Mouse (Mus musculus) fat pad, adult 2 months (tissue): Measurements from ENCODE around the gene Gm10283.
"Not testable (repeated sequence)": the region's sequence is repeated elsewhere in the genome, so short reads cannot be mapped to it uniquely, and the experiment has no call there.

Experiments
- DNase-seq: peaks from one replicate; pipeline ENCODE4 v3.0.0-alpha.2; 2011; ENCODE audit warnings: low read depth, low spot score; ENCODE audit errors: extremely low read depth

Gene Gm10283

DNA sequence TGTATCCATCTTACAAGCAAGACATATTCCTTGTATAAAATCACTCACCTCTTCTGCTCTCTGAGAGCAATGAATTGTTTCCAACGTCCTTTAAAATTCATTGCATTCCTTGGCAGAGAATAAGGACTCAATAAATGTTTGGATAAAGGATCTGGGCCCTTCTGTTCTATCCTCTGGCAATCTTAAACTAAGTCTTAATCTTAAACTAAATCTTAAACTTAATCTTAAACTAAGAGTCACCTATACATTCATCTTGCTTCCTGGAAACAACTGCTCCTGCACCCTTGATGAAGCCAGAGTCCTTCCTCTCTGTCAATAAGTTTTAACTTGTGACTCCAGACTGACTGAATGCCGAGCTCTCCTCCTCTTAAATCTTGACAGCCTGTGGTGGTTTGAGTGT, at the start of gene Gm10283:
TSS of gene Gm10283 (minus strand) at position 101 of the 400 bp plus-strand sequence.
- no peak for DNase-seq

DNA sequence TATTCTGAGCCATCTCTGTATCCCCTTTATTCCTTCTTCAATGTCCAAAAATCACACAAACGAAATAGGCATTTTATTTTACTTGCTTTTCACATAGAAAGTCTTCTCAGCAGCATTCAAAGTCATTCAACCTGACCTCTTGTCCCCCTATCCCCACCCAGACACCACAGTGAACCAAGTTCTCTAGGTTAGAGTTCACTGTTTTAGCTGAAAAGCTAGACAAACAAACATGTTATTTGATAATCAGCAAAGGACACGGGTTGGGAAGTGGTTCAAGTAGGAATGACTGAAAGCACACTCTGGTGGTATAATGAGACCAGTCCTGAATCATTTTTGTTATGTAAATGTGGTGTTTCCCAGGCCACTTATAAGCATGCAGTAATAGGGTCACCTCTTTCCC, 31.9 kb upstream of the Gm10283 start:
- no peak for DNase-seq

DNA sequence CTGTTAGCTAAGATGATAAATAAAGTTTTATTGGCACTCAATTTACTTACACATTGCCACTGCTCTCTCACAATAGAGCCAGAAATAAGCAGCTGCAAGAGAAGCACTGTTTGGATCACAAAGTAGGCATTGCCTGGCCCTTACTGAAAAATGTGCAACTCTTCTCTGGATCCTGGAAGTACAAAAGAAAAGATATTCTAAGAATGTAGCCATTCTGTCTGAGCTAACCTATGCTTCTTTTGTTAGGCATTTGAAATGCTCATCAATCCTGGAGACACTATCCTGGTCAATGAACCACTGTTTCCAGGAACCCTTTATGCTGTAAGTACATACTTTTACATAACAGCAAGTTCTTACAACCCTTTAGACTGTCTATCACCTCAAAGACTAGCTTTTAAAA, 15.3 kb upstream of the Gm10283 start:
- DNase-seq = no peak

DNA sequence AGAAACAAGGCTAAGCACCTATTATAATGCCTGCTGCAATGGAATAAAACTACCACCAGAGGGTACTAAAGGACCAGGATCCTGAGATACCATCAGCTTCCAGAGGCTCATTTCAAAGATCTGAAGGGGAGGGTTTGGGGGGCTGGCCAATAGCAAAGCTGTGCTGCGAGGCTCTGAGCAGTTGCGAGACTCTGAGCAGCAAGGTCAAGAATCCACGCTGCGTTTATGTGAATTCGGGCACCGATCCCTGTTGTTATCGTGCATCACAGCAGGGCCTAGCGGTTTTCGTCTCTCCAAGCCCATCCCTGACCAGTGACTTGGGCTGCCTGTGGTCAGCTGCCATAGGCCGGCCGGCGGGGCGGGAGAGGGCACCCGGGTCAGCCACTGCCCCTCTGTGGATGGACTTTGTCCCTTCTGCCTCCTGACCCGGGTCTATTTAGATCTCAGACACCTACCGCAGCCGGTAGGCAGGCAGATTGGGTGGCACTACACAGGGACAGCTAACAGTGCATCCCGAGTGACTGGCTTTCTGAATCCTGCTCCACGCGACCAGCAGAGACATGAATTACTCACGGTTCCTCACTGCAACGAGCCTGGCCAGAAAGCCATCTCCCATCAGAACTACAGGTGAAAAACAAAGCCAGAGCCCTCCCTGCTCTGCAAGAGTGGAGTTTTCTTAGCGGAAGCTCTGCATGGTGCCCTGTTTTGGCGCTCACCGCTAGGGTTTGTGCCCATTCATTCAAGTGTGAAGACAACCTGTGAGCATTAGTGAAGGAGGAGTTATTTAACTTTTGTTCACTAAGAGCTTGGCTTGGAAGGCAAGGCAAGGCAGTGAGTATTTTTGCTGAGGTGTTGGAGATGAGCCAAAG, 2.9 kb upstream of the Gm10283 start, which contains the start of gene Aadat:
TSS of gene Aadat (plus strand) at position 280 of the 869 bp plus-strand sequence.
- no peak for DNase-seq

DNA sequence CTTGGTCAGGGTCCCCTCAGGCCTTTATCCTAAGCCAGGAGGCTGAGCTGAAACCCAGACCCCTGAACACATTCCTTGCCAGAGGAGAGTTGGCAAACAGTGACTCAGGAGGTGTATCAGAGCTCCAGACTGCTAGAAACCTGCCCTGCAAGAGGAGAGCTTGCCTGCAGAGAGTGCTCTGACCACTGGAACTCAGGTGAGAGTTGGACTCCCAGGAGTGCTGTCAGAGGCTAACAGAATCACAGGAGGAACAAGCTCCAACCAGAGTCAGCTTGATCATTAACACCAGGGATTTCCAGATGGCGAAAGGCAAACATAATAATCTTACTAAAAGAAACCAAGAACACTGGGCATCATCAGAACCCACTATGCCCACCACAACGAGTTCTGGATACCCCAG, 8.0 kb downstream of the Gm10283 start:
- DNase-seq = not testable (repeated sequence)

DNA sequence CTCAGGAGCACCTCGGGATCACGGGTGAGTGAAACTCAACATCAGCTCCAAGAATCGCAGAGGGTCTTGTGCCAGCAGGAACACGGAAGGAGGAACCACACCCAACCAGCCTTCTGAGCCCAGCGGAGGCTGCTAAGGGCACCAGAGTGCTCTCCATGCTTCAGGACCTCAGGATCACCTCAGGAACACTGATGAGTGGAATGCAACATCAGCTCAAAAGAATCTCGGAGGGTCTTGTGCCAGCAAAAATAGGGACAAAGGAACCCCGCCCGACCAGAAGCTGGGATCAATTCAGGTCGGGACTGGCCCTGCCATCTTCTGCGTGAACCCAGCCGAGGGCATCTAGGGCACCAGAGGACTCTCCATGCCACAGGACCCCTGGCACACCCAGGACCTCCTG, 8.4 kb downstream of the Gm10283 start:
- no peak for DNase-seq

DNA sequence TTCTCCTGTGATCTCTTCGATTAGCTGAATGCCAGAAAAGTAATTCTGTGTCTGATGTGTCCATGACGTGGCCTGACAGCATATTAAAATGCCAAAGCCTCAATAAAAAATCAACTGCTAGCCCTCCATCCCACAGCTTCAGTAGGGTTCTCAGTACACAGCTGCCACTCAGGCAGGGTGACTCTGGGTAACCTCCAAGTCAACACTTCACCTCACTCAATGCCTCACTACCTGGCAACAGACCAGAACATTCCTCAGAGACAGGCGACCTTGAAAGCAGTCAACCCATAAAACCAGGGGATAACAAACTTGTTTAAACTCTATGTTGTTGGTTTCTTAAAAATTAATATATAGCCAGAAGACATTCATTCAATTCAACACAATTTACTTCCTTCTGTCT, 10.5 kb downstream of the Gm10283 start:
- DNase-seq = no peak

DNA sequence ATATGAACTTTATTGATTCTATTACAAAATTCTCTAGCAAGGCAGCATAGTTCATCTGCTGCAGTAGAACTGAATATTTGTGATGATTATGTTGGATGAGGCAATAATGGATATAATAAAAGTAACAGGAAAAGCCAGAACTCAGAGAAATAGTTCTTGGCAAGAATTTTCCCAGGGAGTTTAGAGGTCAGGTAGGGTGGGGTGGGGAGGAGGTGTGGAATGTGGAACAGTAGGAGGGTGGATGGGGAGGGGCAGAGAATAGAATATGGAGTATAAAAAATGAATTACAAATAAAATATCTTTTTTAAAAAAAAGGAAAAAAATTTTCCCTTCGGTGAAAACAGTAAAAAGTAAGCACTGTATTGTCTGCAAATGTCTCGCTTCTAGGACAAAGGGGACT, 11.1 kb downstream of the Gm10283 start:
- no peak for DNase-seq

DNA sequence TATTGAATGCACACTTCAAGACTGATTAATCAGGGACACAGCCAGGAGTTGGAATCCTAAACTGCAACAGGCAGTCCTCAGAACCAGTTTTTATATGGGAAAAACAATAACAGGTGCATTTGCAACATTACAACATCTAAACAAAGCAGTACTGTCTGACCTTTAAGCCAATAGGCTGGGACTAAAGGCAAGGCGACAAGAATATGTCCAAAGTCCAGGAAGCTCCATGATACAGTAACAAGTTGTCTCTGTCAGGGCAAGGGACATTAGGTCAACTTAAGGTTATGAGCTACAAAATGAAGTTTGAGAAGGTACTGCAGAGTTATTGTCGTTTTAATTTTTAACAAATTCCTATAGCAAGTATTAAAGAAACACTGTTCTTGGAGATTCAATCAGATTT, 12.9 kb downstream of the Gm10283 start:
- no peak for DNase-seq

DNA sequence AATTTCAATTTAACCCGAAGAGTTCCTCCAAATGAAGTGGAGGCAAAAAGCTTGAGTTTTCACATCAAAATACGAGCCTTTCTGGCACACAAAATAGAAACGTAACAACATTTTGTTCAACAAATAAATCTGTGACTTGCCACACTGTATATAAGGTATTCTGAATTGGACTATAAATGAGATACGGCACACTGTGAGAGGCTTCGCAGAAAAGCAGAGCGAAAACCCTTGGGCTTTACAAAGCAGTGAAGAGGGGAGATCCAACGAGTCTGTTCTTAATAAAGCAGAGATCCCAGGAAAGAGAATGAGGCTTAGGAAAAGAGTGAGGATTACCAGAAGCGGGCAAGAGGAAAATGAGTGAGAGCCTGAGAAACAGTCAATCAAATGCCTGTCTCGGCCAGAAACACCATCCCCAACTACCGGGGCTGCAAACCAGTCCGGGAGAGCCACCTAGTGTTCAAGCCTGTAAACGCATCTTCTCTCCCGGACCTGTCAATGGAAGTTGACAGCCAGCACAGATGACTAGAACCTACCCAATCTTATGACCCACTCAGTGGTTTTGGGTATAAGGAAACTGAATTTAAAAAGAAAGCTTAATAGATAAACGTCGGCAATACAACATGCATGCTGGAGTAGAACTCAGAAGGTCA, 36.2 kb downstream of the Gm10283 start:
- DNase-seq = no peak

DNA sequence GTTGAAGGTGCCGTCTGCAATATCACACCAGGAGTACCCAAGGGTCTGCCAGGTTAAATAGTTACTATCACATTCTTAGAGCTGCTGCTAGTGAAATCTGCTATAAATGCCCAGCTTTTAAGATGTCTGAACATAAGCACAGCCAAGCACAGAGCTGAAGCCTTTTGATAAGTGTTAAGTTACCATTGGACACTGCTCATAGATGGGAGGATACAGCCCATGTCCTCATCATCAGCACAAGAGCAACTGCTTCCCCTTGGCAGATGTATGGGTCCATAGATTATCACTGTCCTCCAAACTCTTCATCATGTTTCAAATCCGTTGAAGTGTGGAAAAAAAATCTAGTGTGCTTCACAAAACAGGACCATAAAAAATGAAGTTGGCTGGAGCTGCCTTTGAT, 53.7 kb downstream of the Gm10283 start:
- no peak for DNase-seq

DNA sequence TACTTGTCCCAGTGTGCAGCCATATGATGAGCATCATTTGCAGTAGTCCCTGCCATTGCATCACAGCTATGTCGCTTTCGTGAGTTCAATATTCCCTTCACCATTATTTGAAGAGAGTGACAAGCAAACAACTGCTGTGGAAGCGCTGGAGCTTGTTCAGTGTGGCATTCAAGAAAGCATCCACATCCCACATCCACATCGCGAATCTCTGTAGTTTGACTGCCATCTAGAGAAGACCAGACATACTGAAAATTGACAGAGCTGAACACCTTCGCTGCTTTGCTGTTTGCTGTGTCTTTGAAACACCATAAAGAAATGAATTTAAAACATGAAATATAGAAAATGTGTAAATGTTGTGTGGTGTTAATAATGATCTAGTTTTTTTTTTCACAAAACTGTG, 58.0 kb downstream of the Gm10283 start:
- DNase-seq = no peak

DNA sequence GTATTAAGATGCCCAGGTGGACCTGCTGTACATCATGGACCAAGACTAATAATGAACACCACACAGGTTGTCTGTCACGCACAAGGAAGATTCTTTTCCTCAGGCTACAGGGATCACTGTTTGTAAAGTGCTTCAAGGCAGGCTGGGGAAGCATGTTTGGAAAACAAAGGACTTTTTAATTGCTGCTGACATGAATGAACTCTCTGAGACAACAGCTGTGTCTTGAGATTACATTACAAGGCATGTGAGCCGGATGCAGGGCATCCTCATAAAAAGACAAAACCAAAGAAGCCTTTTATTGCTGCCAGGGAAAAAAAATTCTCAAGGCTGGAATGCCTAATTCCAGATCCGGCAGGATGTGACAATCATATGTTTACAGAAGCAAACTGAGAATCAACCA, 64.4 kb downstream of the Gm10283 start:
- no peak for DNase-seq

DNA sequence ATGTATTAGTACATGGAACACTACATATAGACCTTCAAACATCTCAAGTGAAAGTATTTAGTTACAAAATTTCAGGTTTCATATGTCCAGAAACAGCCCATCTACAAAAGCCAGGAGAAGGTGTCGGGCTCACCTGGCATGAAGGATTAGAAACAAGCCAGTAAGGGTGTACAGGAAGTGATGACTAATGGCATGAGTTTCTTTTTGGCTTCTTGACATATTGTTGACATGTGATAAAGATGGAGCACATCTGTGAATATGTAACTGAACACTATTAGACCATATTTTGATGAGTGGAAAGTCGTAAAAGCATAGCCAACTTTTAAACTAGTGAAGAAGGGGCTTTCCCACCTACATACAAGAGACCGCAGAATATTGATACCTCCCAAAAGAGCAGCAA, 66.1 kb downstream of the Gm10283 start:
- DNase-seq = no peak

DNA sequence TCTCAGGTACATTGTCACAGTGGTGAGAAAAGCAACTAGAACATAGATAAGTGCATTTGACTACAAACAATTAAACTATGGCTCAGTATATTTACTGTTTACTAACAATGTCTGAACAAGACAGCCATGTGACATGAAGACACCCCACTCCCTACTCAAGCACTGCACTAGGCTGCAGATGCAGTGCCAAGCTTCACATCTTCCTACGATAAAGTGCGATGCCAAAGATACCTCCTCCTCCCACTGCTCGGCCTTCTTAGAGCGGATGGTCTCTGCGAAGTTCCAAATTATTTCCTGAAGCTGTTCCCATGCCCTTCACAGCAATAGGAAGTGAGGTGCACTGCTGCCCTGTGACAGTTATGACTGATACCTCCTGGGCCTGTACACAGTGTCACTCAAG, 70.3 kb downstream of the Gm10283 start:
- no peak for DNase-seq

DNA sequence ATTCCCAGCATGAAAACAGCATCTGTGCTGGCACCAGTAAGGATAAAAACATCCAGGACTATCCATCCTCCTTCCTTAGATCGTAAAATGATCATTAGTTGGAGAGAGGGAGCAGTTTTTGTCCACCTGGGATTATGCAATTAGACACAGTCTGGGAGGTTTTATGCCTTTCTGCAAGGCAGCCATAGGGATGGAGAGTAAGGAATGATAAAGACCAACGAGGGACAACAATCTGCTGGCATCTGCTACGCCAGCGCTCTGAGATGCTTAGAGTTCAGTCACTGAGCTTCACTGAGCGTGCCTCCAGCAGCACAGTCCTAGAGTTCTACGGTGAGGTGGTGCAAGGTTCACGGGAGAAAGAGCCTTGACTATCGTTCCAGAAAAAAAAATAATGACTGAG, 96.6 kb downstream of the Gm10283 start:
- no peak for DNase-seq

DNA sequence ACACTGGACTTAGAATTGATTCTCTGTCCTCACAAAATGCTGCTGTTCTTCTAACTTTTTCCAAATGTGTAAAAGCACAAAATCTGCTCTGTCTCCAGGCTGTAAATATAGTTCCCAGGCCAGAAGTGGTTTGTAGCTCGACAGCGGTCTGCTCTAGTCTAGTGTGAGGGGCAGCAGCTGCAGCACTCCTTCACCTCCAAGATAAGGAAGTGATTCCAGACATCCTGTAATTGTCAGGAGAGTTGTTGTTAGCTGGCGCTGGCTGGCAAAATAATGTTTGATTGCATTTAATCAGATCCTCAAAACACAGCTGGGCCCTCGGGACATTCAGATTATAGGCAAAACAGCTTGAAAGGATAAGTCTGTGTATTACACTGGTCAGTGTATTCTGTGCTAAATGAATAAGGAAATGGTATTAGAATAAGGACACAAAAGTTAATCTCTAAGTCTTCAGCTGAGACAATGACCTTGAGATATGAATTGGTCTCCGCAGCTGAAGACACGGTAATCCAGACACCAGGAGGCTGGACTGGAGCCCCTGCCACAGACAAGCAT, 97.9 kb downstream of the Gm10283 start:
- DNase-seq = no peak

DNA sequence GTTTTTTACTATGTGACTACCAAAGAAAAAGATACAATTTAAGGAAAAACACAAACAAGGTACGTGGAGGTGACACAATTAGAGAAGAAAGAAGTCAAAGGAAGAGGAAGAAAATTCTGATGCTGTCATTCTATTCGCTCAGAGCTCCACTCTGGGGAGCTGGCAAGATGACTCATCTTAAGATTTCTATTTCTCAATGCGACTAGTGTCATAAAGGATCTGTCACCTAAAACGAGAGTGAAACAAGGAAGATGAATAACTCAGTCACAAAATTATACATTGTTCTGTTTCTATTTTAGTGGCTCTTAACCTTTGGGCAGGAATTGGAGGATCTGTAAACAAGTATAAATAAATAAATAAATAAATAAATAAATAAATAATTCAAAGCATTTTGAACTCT, 109.3 kb downstream of the Gm10283 start:
- DNase-seq = no peak

DNA sequence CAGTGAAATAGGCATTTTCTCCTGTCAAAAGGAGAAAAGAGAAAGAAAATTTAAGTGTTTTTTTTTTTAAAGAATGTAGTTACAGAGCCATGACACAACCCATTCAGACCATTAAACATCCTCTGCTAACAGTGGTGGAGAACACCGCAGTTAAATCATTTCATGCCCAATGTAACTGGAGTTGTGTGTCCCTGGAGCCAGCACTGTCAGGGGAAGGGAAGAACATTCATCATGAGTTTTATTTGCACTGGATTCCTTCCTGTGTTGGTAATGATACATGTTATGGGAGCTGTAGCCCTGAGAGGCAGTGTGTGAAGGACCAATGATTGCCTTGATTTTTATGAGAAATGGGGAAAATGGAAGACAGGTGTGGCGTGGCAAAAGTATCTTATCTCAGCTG, 116.4 kb downstream of the Gm10283 start:
- no peak for DNase-seq
